Mouse (Mus musculus) c-Kit-negative CD71-positive TER-119-positive erythroid progenitor cells, embryonic 14.5 days (primary cell): ENCODE data around the gene Gucd1.
"Not testable (repeated sequence)": the region's sequence is repeated elsewhere in the genome, so short reads cannot be mapped to it uniquely, and the experiment has no call there.

Source experiments
- DNase-seq: peaks from one replicate; pipeline ENCODE4 v3.0.0-alpha.2; 2013; ENCODE audit warnings: low read depth, low spot score

Gene Gucd1

GRCm38 (mm10) chr10:75378688-75379087, 139.1 kb downstream of the Gucd1 start:
- no peak for DNase-seq

- DNase-seq, result not testable (repeated sequence)
Observed at GRCm38 (mm10) chr10:75373655-75374351, 144.0 kb downstream of the Gucd1 start.

GRCm38 (mm10) chr10:75365231-75365633, 152.5 kb downstream of the Gucd1 start:
- DNase-seq, result no peak

- no peak for DNase-seq
Observed at GRCm38 (mm10) chr10:75364796-75365195, 153.0 kb downstream of the Gucd1 start.

GRCm38 (mm10) chr10:75364214-75364690, 153.5 kb downstream of the Gucd1 start:
- DNase-seq, result not testable (repeated sequence)

- DNase-seq, result no peak
Observed at GRCm38 (mm10) chr10:75355341-75355740, 162.4 kb downstream of the Gucd1 start.

GRCm38 (mm10) chr10:75353838-75354241, 163.9 kb downstream of the Gucd1 start:
- DNase-seq, result not testable (repeated sequence)

- no peak for DNase-seq
Observed at GRCm38 (mm10) chr10:75352541-75352940, 165.2 kb downstream of the Gucd1 start.

GRCm38 (mm10) chr10:75350564-75350963, 167.2 kb downstream of the Gucd1 start:
- DNase-seq, result no peak

- no peak for DNase-seq
Observed at GRCm38 (mm10) chr10:75345265-75345664, 172.5 kb downstream of the Gucd1 start.

GRCm38 (mm10) chr10:75344563-75344962, 173.2 kb downstream of the Gucd1 start:
- DNase-seq, result not testable (repeated sequence)

- DNase-seq, result no peak
Observed at GRCm38 (mm10) chr10:75341936-75342335, 175.8 kb downstream of the Gucd1 start.

GRCm38 (mm10) chr10:75339377-75339776, 178.4 kb downstream of the Gucd1 start:
- no peak for DNase-seq

- DNase-seq, result no peak
Observed at GRCm38 (mm10) chr10:75338852-75339251, 178.9 kb downstream of the Gucd1 start.

GRCm38 (mm10) chr10:75337231-75337630, 180.5 kb downstream of the Gucd1 start:
- DNase-seq, result no peak

- DNase-seq, result no peak
Observed at GRCm38 (mm10) chr10:75335075-75335474, 182.7 kb downstream of the Gucd1 start.

GRCm38 (mm10) chr10:75334175-75334574, 183.6 kb downstream of the Gucd1 start:
- DNase-seq, result no peak

- DNase-seq, result no peak
Observed at GRCm38 (mm10) chr10:75333176-75333776, 184.5 kb downstream of the Gucd1 start.

- no peak for DNase-seq
Observed at GRCm38 (mm10) chr10:75332268-75332667, 185.5 kb downstream of the Gucd1 start.

GRCm38 (mm10) chr10:75328201-75328704, 189.5 kb downstream of the Gucd1 start:
- DNase-seq, result no peak

- no peak for DNase-seq
Observed at GRCm38 (mm10) chr10:75327081-75327480, 190.7 kb downstream of the Gucd1 start.

- no peak for DNase-seq
Observed at GRCm38 (mm10) chr10:75326553-75326952, 191.2 kb downstream of the Gucd1 start.

- DNase-seq, result no peak
Observed at GRCm38 (mm10) chr10:75325821-75326220, 192.0 kb downstream of the Gucd1 start.
